Mouse (Mus musculus): ENCODE data around the gene Phka2. TPM values are rescaled to one million over a fixed set of nuclear protein-coding genes. Genes with fewer than 3 reads are reported as not detected.

Gene Phka2
- polyA plus RNA-seq, 1 experiment from 2014 or later: 15.1 TPM

DNA sequence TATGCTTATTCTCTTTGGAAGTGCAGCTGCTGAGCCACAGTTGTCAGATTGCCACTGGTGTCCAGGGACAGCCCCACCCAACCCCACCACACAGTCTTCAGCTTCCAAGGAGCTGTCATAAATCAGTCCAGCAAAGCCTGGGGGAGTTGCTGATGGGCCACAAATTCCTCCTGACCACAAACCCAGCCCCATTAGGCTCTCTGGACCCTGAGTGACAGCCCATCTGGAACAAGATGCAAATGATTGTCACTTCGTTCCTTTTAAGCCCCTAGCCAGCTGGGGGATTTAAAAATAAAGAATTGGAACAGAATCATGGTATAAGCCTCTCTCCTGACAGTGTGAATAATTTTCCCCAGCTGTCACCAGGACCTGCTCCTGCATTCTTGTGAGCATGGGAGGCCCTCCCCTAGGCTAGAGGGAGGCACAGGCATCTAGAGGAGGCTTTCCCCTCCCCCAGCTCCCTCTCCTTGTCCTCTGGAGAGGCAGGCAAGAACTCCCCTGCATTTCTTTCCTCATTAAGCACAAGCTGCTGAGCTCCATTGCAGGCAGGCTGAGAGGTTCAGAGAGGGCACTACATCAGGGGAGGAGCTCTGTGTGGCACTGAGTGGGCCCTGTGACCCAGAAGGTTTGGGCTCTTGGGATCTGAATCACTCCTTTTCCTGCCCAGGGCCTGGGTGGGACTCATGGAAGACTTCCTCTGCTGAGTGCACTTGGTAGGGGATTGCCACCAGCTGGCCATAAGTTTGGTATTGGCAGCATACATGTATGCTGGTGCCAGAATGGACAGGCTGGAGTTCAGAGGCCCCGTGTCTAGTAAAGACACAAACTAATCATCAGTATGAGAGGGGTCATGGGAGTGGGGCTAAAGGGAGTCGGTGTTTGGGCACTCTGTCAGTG is 96.8 kb downstream of the Phka2 start:
- H3K4me3 ChIP-seq (ENCODE audit: low read depth, low read length): no peak overlapping the region
- no peak overlapping the region for H3K4me2 ChIP-seq
- no peak overlapping the region for H3K9ac ChIP-seq
- no peaks in the 10 kb centered on the region for H3K27me3 ChIP-seq (ENCODE audit: insufficient read depth, low read length)
- no peaks in the 10 kb centered on the region for H3K9me3 ChIP-seq (ENCODE audit: low read depth, low read length)
- DNase-seq: peak; percentile 88
- H3K36me3 ChIP-seq (ENCODE audit: insufficient read depth): no peaks in the 10 kb centered on the region
- peaks cover 7% of the 10 kb centered on the region for H3K4me1 ChIP-seq (ENCODE audit: insufficient read depth)
- ATAC-seq (ENCODE audit: insufficient read depth): peak; percentile 97
- WGBS: 27% methylated on average over 3 of the region's 3 CpGs
- no peak for TF ChIP-seq CTCF (IDR thresholded peaks at IDR 0.05; ENCODE audit: low read depth)
- peak overlapping the region; percentile 54; the same call in 1 of the 2 replicates for H3K27ac ChIP-seq (ENCODE audit: low read depth)

- H3K4me1 ChIP-seq (ENCODE audit: insufficient read depth): peaks cover 7% of the 10 kb centered on the region
- H3K27me3 ChIP-seq (ENCODE audit: insufficient read depth, low read length): no peaks in the 10 kb centered on the region
- H3K9ac ChIP-seq: no peak overlapping the region
- no peak overlapping the region for H3K27ac ChIP-seq (ENCODE audit: low read depth)
- no peak for ATAC-seq (ENCODE audit: insufficient read depth)
- 30% methylated on average over 3 of the region's 3 CpGs for WGBS
- no peaks in the 10 kb centered on the region for H3K36me3 ChIP-seq (ENCODE audit: insufficient read depth)
- no peak overlapping the region for H3K4me3 ChIP-seq (ENCODE audit: low read depth, low read length)
- peak; percentile 81 for DNase-seq
- no peak for TF ChIP-seq CTCF (IDR thresholded peaks at IDR 0.05; ENCODE audit: low read depth)
- no peak overlapping the region for H3K4me2 ChIP-seq
- no peaks in the 10 kb centered on the region for H3K9me3 ChIP-seq (ENCODE audit: low read depth, low read length)
These were observed 99.1 kb downstream of the Phka2 start for GRCm38 (mm10) chrX:160601053-160601452.

DNA sequence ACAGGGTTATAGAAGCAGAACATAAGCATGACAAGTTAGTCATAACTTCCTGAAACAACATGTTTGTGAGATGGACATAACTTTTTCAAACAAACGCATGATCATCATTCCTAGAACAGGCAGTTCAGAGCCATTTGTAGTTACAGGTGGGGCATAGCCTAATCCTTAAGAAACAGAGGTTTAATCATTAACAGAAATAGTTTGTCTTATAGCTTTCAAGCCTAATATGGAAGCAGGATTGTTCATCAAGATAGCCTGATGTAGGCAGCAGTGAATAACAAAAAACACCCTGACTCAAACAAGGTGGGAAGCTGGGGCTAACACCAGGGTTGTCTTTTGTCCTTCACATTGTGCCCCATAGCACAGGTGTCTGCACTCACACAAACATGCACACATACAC is 100.8 kb downstream of the Phka2 start:
- Histone ChIP-seq H3K27me3 (ENCODE audit: insufficient read depth, low read length) (no peaks in the 10 kb centered on the region), H3K9ac (no peak overlapping the region), H3K4me1 (ENCODE audit: insufficient read depth) (peaks cover 7% of the 10 kb centered on the region), H3K36me3 (ENCODE audit: insufficient read depth) (no peaks in the 10 kb centered on the region), H3K4me2 (no peak overlapping the region), H3K27ac (ENCODE audit: low read depth) (no peak overlapping the region), H3K4me3 (ENCODE audit: low read depth, low read length) (no peak overlapping the region), H3K9me3 (ENCODE audit: low read depth, low read length) (no peaks in the 10 kb centered on the region)
- no peak for DNase-seq
- 86% methylated on average over 1 of the region's 1 CpGs for WGBS
- TF ChIP-seq CTCF (IDR thresholded peaks at IDR 0.05; ENCODE audit: low read depth): no peak
- no peak for ATAC-seq (ENCODE audit: insufficient read depth)

- no peak overlapping the region for H3K9ac ChIP-seq
- no peak overlapping the region for H3K4me3 ChIP-seq (ENCODE audit: low read depth, low read length)
- DNase-seq (no peak), ATAC-seq (ENCODE audit: insufficient read depth) (no peak)
- no peaks in the 10 kb centered on the region for H3K9me3 ChIP-seq (ENCODE audit: low read depth, low read length)
- no peaks in the 10 kb centered on the region for H3K27me3 ChIP-seq (ENCODE audit: insufficient read depth, low read length)
- no peak overlapping the region for H3K4me2 ChIP-seq
- peaks cover 4% of the 10 kb centered on the region for H3K4me1 ChIP-seq (ENCODE audit: insufficient read depth)
- H3K27ac ChIP-seq (ENCODE audit: low read depth): no peak overlapping the region
- TF ChIP-seq CTCF (IDR thresholded peaks at IDR 0.05; ENCODE audit: low read depth): no peak
- WGBS: 77% methylated on average over 2 of the region's 2 CpGs
- H3K36me3 ChIP-seq (ENCODE audit: insufficient read depth): no peaks in the 10 kb centered on the region
These were observed 101.3 kb downstream of the Phka2 start for GRCm38 (mm10) chrX:160603316-160603715.

DNA sequence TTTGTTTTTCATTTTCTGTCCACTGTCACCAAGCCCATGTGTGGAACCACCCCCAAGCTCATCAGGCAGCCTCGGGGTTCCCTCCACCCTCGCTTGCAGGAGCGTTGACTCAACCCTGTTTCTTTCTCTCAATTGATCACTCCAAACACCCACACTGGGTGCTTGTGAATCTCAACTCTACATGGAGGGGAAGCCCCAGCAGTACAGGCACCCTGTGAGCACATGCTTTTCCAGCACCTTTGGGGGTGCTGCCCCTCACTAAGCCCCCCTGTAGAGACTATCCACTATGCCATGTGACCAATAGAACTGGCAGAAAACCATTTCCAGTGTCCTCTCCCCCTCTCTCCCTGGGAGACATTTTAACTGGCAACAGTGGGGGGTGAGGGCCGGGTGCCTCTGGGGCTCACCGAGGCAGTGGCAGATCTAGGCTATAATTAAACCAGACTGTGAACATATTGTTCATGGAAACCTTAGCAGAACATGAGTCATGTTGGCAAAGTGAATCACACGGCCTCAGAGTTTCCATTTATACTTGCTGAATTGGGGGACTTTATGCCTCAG is 102.1 kb downstream of the Phka2 start:
- DNase-seq (no peak), ATAC-seq (ENCODE audit: insufficient read depth) (no peak)
- 59% methylated on average over 6 of the region's 6 CpGs for WGBS
- Histone ChIP-seq H3K4me2 (no peak overlapping the region), H3K9ac (no peak overlapping the region), H3K27ac (ENCODE audit: low read depth) (no peak overlapping the region), H3K9me3 (ENCODE audit: low read depth, low read length) (no peaks in the 10 kb centered on the region), H3K4me1 (ENCODE audit: insufficient read depth) (peaks cover 4% of the 10 kb centered on the region; the same call in 1 of the 2 replicates), H3K27me3 (ENCODE audit: insufficient read depth, low read length) (no peaks in the 10 kb centered on the region), H3K4me3 (ENCODE audit: low read depth, low read length) (no peak overlapping the region), H3K36me3 (ENCODE audit: insufficient read depth) (no peaks in the 10 kb centered on the region)
- no peak for TF ChIP-seq CTCF (IDR thresholded peaks at IDR 0.05; ENCODE audit: low read depth)

DNA sequence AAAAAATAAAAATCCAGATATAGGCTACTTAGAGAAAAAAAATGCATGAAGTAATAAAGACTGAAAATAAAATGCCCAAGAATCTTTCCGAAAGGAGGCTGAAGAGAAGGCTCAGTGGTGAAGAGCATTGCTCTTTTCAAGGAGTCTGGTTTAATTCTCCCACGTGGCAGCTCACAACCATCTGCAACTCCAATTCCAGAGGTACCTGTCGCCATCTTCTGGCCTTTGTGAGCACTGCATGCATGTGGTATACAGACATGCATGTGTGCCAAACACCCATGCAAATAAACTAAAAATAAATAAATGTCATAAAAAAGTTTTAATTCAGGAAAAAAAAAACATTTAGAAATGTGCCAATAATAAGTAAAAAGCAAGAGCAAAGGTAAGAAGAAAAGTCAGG is 107.9 kb downstream of the Phka2 start:
- Histone ChIP-seq H3K36me3 (ENCODE audit: insufficient read depth) (no peaks in the 10 kb centered on the region), H3K27ac (ENCODE audit: low read depth) (no peak overlapping the region), H3K4me3 (ENCODE audit: low read depth, low read length) (no peak overlapping the region), H3K9me3 (ENCODE audit: low read depth, low read length) (no peaks in the 10 kb centered on the region), H3K9ac (no peak overlapping the region), H3K27me3 (ENCODE audit: insufficient read depth, low read length) (no peaks in the 10 kb centered on the region), H3K4me2 (no peak overlapping the region), H3K4me1 (ENCODE audit: insufficient read depth) (no peaks in the 10 kb centered on the region)
- TF ChIP-seq CTCF (IDR thresholded peaks at IDR 0.05; ENCODE audit: low read depth): peak; percentile 59
- ATAC-seq (ENCODE audit: insufficient read depth) (no peak), DNase-seq (peak; percentile 56)
- 37% methylated on average over 3 of the region's 3 CpGs for WGBS

- no peaks in the 10 kb centered on the region for H3K27me3 ChIP-seq (ENCODE audit: insufficient read depth, low read length)
- no peak for ATAC-seq (ENCODE audit: insufficient read depth)
- no peak overlapping the region for H3K27ac ChIP-seq (ENCODE audit: low read depth)
- TF ChIP-seq CTCF (IDR thresholded peaks at IDR 0.05; ENCODE audit: low read depth): no peak
- no peaks in the 10 kb centered on the region for H3K36me3 ChIP-seq (ENCODE audit: insufficient read depth)
- no peak for DNase-seq
- H3K9me3 ChIP-seq (ENCODE audit: low read depth, low read length): no peaks in the 10 kb centered on the region
- no peak overlapping the region for H3K9ac ChIP-seq
- no peak overlapping the region for H3K4me2 ChIP-seq
- no peak overlapping the region for H3K4me3 ChIP-seq (ENCODE audit: low read depth, low read length)
- H3K4me1 ChIP-seq (ENCODE audit: insufficient read depth): no peaks in the 10 kb centered on the region
- WGBS: 72% methylated on average over 2 of the region's 2 CpGs
These were observed 108.5 kb downstream of the Phka2 start for GRCm38 (mm10) chrX:160610482-160610881.

All from lung, embryonic 14.5 days (tissue).